Mouse (Mus musculus) heart, embryonic 13.5 days (tissue): Measurements from ENCODE around the gene Ttll3. TPM values are rescaled to one million over a fixed set of nuclear protein-coding genes. Genes with fewer than 3 reads are reported as not detected.

ENCODE experiments used
- ATAC-seq: fragments of 200-750 bp; cut with Nextera tagmentation; 2 replicates; pipeline ENCODE4 v1.8.0; 2017; ENCODE audit warnings: moderate TSS enrichment; ENCODE audit not compliant: insufficient number of reproducible peaks, low FRiP score, low TSS enrichment; ENCODE audit errors: extremely low read depth
- H3K27ac ChIP-seq: fragments of 300-500 bp; sonication (generic); replicated peaks from 2 replicates; pipeline ENCODE4 v1.5.1; 2015; ENCODE audit warnings: moderate library complexity, mild to moderate bottlenecking, inconsistent platforms
- H3K27me3 ChIP-seq: fragments of 300-500 bp; sonication (generic); replicated peaks from 2 replicates; pipeline ENCODE4 v1.6.1; 2015; ENCODE audit warnings: mild to moderate bottlenecking, inconsistent platforms
- H3K36me3 ChIP-seq: fragments of 300-500 bp; sonication (generic); 2 replicates; pipeline ENCODE4 v1.6.1; 2015; ENCODE audit warnings: mild to moderate bottlenecking, inconsistent platforms
- H3K4me1 ChIP-seq: fragments of 300-500 bp; sonication (generic); 2 replicates; pipeline ENCODE4 v1.6.1; 2015; ENCODE audit warnings: inconsistent platforms
- H3K4me2 ChIP-seq: fragments of 300-500 bp; sonication (generic); 2 replicates; pipeline ENCODE4 v1.6.1; 2015; ENCODE audit warnings: inconsistent platforms, mild to moderate bottlenecking, moderate library complexity
- H3K4me3 ChIP-seq: fragments of 300-500 bp; sonication (generic); 2 replicates; pipeline ENCODE4 v1.5.1; 2015; ENCODE audit warnings: moderate library complexity, mild to moderate bottlenecking, inconsistent platforms
- H3K9ac ChIP-seq: fragments of 300-500 bp; sonication (generic); 2 replicates; pipeline ENCODE4 v1.6.1; 2015; ENCODE audit warnings: inconsistent platforms, mild to moderate bottlenecking, moderate library complexity
- H3K9me3 ChIP-seq: fragments of 300-500 bp; sonication (generic); 2 replicates; pipeline ENCODE4 v1.6.1; 2016; ENCODE audit warnings: inconsistent platforms
- WGBS: fragments of 180-500 bp; shearing (Covaris S2); methylation state at CpG from one replicate; pipeline ENCODE4 v1.1.7; 2015; ENCODE audit warnings: mixed read lengths; 5-methylcytosine and 5-hydroxymethylcytosine counted together
- polyA plus RNA-seq: library from polyadenylated mRNA; unstranded; fragments of >200 nt; fragmentation: Nextera tagmentation; extraction: Ambion mirVana; gene quantifications from 2 replicates; pipeline ENCODE4 v1.2.1, GENCODE M21; 2015

Gene Ttll3
- polyA plus RNA-seq, 1 experiment from 2014 or later = 2.0 TPM

DNA sequence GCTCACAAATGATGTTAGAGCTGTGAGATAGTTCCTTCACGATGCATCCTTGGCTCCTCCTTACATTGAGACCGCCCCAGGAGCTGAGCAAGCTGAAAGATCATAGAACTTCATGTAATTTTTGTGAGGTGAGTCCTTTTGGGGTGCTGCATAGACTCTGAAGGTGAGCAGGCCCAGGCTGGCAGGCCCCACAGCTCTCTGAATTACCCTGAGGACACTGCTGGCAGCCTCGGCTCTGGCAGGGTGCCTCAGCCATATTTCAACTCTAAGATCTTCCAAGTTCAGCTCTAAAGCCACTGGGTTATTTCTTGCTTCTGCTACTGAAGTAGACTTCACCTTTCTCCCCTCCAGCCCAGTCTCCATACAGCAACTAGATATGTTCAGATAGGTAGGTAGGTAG is 51.6 kb downstream of the Ttll3 start:
- Histone ChIP-seq H3K4me1 (peaks cover 9% of the 10 kb centered on the region), H3K27me3 (peaks cover 8% of the 10 kb centered on the region; the same call in 1 of the 2 replicates), H3K9me3 (no peaks in the 10 kb centered on the region), H3K36me3 (peaks cover 8% of the 10 kb centered on the region), H3K4me3 (no peak overlapping the region), H3K4me2 (no peak overlapping the region), H3K9ac (no peak overlapping the region), H3K27ac (no peak overlapping the region)
- 84% methylated on average over 3 of the region's 3 CpGs for WGBS
- no peak for ATAC-seq

DNA sequence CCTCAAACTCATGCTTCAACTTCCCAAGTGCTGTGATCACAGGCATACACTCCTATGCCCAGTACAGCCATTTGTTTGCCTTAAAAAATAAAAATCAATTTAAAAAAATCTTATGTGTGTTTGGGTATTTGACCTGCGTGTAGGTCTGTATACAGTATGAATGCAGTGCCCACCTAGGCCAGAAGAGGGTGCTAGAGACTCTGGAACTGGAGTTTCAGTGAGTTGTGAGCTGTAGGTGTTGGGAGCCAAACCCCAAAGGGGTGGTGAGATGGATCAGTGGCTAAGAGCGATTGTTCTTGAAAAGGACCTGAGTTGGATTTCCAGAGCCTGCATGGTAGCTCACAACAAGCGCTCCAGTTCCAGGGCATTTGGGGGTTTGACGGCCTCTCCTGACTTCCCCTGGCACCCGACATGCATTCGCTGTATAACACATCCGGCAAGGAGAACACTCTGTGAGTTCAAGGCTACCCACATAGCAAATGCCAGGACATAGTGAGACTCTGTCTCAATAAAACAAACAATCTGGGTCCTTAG is 52.2 kb downstream of the Ttll3 start:
- no peak overlapping the region for H3K27ac ChIP-seq
- 58% methylated on average over 7 of the region's 7 CpGs for WGBS
- H3K4me3 ChIP-seq = no peak overlapping the region
- ATAC-seq = no peak; the same call in 1 of the 2 replicates
- peaks cover 9% of the 10 kb centered on the region for H3K4me1 ChIP-seq
- H3K9ac ChIP-seq = no peak overlapping the region
- H3K36me3 ChIP-seq = peaks cover 11% of the 10 kb centered on the region
- H3K27me3 ChIP-seq = 0 out of 2 replicates have a peak, but pooled peaks cover 8% of the 10 kb centered on the region
- H3K4me2 ChIP-seq = no peak overlapping the region
- H3K9me3 ChIP-seq = no peaks in the 10 kb centered on the region

- peak overlapping the region; percentile 70; the same call in 1 of the 2 replicates for H3K27ac ChIP-seq
- H3K4me1 ChIP-seq = peaks cover 9% of the 10 kb centered on the region
- H3K9ac ChIP-seq = peak overlapping the region; percentile 95
- H3K4me3 ChIP-seq = peak overlapping the region; percentile 97
- no peaks in the 10 kb centered on the region for H3K9me3 ChIP-seq
- peak overlapping the region; percentile 96 for H3K4me2 ChIP-seq
- ATAC-seq = no peak
- H3K27me3 ChIP-seq = 0 out of 2 replicates have a peak, but pooled peaks cover 5% of the 10 kb centered on the region
- peaks cover 19% of the 10 kb centered on the region for H3K36me3 ChIP-seq
- WGBS = 36% methylated on average over 9 of the region's 9 CpGs
Observed at GRCm38 (mm10) chr6:113442087-113442441, 53.0 kb downstream of the Ttll3 start.

GRCm38 (mm10) chr6:113442442-113443090 is 53.5 kb downstream of the Ttll3 start, which contains the start of gene Jagn1:
Jagn1 (plus strand) TSS chr6:113442569.
- Histone ChIP-seq H3K27ac (peak within 1 kb of the TSS; percentile 70), H3K4me3 (peak within 1 kb of the TSS; percentile 97), H3K9ac (peak within 1 kb of the TSS; percentile 95), H3K9me3 (no peaks in the 10 kb centered on the region), H3K27me3 (0 out of 2 replicates have a peak, but pooled peaks cover 4% of the 10 kb centered on the region), H3K4me1 (peaks cover 9% of the 10 kb centered on the region), H3K4me2 (peak within 1 kb of the TSS; percentile 96), H3K36me3 (peaks cover 24% of the 10 kb centered on the region)
- ATAC-seq = peak; percentile 63; the same call in 1 of the 2 replicates
- WGBS = under 1% methylated on average over 41 of the region's 45 CpGs

DNA sequence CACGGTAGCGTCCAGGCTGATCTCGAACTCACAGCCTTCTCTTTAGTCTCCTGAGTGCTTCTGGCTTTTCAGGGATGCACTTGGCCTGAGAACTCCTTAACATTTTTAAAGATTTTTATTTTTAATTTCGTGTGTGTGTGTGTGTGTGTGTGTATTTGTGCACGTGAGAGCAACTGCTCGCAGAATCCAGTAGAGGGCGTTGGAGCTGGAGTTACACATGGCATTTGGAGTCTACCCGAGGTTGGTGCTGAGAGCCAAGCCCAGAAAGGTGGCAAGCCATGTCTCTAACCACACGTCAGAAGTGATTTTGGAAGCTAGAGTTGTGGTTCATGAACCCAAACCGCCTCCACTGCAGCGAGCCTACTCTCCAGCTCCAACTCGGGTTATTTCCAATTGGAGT is 54.0 kb downstream of the Ttll3 start:
- H3K9me3 ChIP-seq = no peaks in the 10 kb centered on the region
- WGBS = 43% methylated on average over 12 of the region's 12 CpGs
- H3K9ac ChIP-seq = peak overlapping the region; percentile 95
- peak overlapping the region; percentile 96 for H3K4me2 ChIP-seq
- no peak for ATAC-seq
- peak overlapping the region; percentile 97 for H3K4me3 ChIP-seq
- 0 out of 2 replicates have a peak, but pooled peaks cover 4% of the 10 kb centered on the region for H3K27me3 ChIP-seq
- H3K36me3 ChIP-seq = peaks cover 29% of the 10 kb centered on the region
- H3K4me1 ChIP-seq = peaks cover 9% of the 10 kb centered on the region
- H3K27ac ChIP-seq = peak overlapping the region; percentile 70; the same call in 1 of the 2 replicates

DNA sequence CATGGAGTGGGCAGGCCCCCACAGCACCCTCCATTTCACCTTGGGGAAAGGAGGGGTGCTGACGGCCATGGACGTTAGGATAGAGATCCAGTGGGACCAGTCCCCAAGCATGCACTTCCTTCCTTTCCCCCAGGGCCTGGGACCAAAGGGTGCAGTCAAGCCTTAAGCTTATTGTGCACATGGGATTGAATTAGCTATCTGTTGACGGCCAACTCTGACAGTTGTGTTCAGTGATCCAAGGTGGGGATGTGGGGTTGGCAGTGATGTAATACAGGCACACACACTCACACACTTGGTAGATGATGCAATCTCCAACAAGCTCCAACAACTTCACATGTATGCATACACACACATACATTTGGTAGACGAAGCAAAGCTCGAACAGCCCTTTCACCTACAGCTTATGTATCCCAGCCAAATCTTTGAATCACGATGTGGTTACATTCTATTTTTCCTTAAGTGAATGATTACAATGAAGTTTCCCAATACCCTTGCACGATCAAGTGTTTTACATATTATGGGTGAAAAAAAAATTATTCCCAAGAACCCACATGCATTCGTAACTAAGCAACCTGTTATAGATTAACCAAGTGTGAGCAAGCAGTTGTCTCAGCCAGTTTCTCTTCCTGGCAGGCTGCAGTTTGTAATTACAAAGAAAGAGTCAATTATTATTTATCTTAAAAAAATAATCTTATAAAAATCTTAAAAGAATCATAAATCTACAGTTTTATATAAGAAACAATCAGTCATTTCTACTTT is 55.3 kb downstream of the Ttll3 start:
- ATAC-seq = no peak
- H3K36me3 ChIP-seq = peaks cover 40% of the 10 kb centered on the region
- no peak overlapping the region for H3K27ac ChIP-seq
- 0 out of 2 replicates have a peak, but pooled peaks cover 4% of the 10 kb centered on the region for H3K27me3 ChIP-seq
- WGBS = 79% methylated on average over 8 of the region's 8 CpGs
- H3K4me2 ChIP-seq = no peak overlapping the region
- no peak overlapping the region for H3K9ac ChIP-seq
- peaks cover 9% of the 10 kb centered on the region for H3K4me1 ChIP-seq
- no peaks in the 10 kb centered on the region for H3K9me3 ChIP-seq
- H3K4me3 ChIP-seq = no peak overlapping the region

DNA sequence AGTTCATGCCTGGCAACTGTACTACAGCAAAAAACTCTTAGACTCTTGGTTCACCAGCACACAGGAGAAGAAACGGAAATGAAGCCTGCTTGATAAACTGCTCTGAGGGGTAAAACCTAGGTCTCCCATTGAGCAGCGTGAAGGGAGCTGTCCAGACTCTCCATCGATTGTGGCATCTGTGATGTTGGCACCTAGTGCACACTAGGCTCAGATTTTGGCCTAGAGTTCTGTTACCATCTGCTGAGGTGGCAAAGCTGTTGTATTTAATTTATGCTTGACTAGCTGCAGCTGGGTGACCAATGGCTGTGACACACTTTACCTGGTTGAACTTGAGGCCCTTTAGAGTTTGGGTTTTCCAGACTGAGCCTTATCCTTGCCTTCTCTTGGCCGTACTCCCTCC is 58.6 kb downstream of the Ttll3 start:
- Histone ChIP-seq H3K4me2 (no peak overlapping the region), H3K27me3 (no peaks in the 10 kb centered on the region), H3K4me3 (no peak overlapping the region), H3K36me3 (peaks cover 43% of the 10 kb centered on the region), H3K9ac (no peak overlapping the region), H3K27ac (no peak overlapping the region), H3K4me1 (peaks cover 18% of the 10 kb centered on the region), H3K9me3 (no peaks in the 10 kb centered on the region)
- no peak for ATAC-seq
- 95% methylated on average over 4 of the region's 4 CpGs for WGBS

DNA sequence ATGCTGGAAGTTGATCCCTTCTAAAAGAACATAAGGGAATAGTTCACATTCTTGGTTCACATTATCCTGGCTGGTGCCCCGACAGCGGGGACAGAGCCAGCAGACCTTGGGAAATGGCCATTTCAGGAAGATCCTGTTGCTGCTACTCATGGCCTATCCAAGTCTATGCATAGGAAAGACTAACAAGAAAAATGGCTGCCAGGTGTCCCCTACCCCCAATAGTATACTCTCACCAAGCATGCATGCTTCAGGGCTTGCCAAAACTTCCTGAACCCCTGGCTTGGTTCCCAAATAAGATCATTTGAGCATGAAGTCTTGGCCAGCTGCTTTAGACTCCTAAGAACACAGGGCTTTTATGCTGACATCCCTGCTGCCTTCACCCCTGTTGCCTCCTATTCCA is 62.8 kb downstream of the Ttll3 start:
- ATAC-seq = no peak

DNA sequence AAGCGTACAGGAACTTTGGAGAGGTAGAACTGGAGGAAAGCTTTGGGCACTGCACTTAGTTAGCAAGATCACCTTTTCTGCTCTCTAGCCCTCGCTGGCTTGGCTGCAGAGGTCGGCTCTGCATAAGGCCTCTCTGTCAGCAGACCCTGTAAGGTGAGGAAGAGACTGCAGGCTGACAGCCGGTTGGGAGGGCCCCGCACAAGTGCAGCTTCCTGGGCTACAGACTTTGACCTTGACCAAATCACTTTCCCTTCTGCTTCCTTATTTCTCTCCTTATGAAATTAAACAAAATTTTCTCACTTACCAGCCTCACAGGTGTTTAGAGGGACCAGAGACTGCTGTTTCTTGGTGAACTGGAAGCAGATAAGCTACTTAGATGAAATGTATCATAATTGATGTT is 65.9 kb downstream of the Ttll3 start:
- peaks cover 15% of the 10 kb centered on the region; the same call in 1 of the 2 replicates for H3K4me1 ChIP-seq
- ATAC-seq = no peak
- 43% methylated on average over 5 of the region's 5 CpGs for WGBS
- H3K4me3 ChIP-seq = no peak overlapping the region
- H3K4me2 ChIP-seq = no peak overlapping the region
- peaks cover 10% of the 10 kb centered on the region; the same call in 1 of the 2 replicates for H3K27me3 ChIP-seq
- no peaks in the 10 kb centered on the region for H3K36me3 ChIP-seq
- no peaks in the 10 kb centered on the region for H3K9me3 ChIP-seq
- H3K9ac ChIP-seq = no peak overlapping the region
- H3K27ac ChIP-seq = no peak overlapping the region

More for the DNA sequence above, 62.8 kb downstream of the Ttll3 start:
- H3K9me3 ChIP-seq = no peaks in the 10 kb centered on the region
- no peak overlapping the region; the same call in 1 of the 2 replicates for H3K27ac ChIP-seq
- no peak overlapping the region for H3K4me3 ChIP-seq
- H3K4me1 ChIP-seq = peaks cover 9% of the 10 kb centered on the region; the same call in 1 of the 2 replicates
- WGBS = 55% methylated on average over 2 of the region's 2 CpGs
- H3K9ac ChIP-seq = no peak overlapping the region
- H3K27me3 ChIP-seq = no peaks in the 10 kb centered on the region
- no peak overlapping the region for H3K4me2 ChIP-seq
- H3K36me3 ChIP-seq = peaks cover 26% of the 10 kb centered on the region

DNA sequence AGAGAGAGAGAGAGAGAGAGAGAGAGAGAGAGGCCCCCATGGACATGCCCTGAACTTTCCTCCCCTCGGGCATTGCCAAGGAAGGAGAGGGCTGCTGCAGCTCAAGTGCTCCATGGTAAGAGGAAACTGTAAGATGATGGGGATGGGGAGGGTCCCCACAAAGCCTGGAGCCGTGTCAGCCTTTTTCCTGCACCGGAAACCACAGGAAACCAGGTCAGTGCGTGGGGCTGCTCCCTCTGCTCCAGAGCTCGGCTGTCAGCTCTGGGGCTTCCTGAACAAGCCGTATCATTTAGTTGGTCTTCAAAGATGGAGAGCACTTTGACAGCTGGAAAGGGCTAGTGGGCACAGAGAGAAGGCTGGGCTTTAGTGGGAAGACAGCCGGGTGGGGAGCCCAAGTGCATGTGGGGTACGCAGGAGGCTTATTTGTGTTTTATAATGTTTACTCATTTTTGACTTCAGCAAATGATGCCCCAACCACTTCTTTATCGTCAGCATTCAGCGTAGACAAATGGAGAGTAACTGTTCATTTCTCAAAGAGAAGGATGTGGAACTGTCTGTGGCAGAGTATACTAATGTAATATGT is 69.0 kb downstream of the Ttll3 start, which contains the start of gene Il17re:
Il17re (plus strand) TSS at position 533 of the 583 bp plus-strand sequence.
- Histone ChIP-seq H3K27me3 (peaks cover 10% of the 10 kb centered on the region; the same call in 1 of the 2 replicates), H3K4me2 (no peak within 1 kb of the TSS), H3K9ac (no peak within 1 kb of the TSS), H3K27ac (no peak within 1 kb of the TSS), H3K36me3 (no peaks in the 10 kb centered on the region), H3K4me3 (no peak within 1 kb of the TSS), H3K9me3 (no peaks in the 10 kb centered on the region), H3K4me1 (0 out of 2 replicates have a peak, but pooled peaks cover 6% of the 10 kb centered on the region)
- ATAC-seq = no peak
- WGBS = 63% methylated on average over 9 of the region's 10 CpGs

DNA sequence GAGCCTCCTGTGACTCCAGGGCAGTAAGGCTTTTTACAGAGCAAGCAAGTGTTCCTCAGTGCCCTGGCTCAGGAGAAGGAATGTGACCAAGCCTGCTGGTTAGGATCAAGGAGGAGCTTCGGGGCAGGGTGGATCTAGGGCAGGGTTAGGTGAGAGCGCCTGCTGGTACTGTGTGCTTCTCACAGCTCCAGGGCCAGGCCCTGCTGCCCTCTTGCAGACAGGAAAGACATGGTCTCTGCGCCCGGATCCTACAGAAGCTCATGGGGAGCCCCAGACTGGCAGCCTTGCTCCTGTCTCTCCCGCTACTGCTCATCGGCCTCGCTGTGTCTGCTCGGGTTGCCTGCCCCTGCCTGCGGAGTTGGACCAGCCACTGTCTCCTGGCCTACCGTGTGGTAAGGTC is 69.6 kb downstream of the Ttll3 start:
- H3K9me3 ChIP-seq = no peaks in the 10 kb centered on the region
- no peak for ATAC-seq
- H3K27ac ChIP-seq = no peak overlapping the region
- H3K4me1 ChIP-seq = 0 out of 2 replicates have a peak, but pooled peaks cover 6% of the 10 kb centered on the region
- H3K27me3 ChIP-seq = peaks cover 13% of the 10 kb centered on the region; the same call in 1 of the 2 replicates
- H3K9ac ChIP-seq = no peak overlapping the region
- no peak overlapping the region for H3K4me2 ChIP-seq
- H3K4me3 ChIP-seq = no peak overlapping the region
- H3K36me3 ChIP-seq = no peaks in the 10 kb centered on the region
- WGBS = 49% methylated on average over 10 of the region's 10 CpGs
